Mouse (Mus musculus): ENCODE data around the gene Polg2.

- TF ChIP-seq POLR2A (IDR thresholded peaks at IDR 0.05; ENCODE audit: control insufficient read depth in 1 of 2, insufficient read depth in 1 of 2, low read depth in 1 of 2, low read length in 2 of 2, poor library complexity in 1 of 2) (no peak), MAX (IDR thresholded peaks at IDR 0.05; ENCODE audit: low read length) (no peak), GATA1 (IDR thresholded peaks at IDR 0.05; ENCODE audit: low read depth, low read length) (no peak), CTCF (IDR thresholded peaks at IDR 0.05 in 2 of 3, conservative IDR thresholded peaks at IDR 0.05 in 1 of 3; ENCODE audit: control insufficient read depth in 1 of 3, insufficient read depth in 1 of 3, low read depth in 2 of 3, low read length in 3 of 3, poor library complexity in 1 of 3, severe bottlenecking in 1 of 3) (no peak)
Measured at GRCm38 (mm10) chr11:106784476-106784875, 5.1 kb upstream of the Polg2 start.

Data from MEL (cell line).